Mouse (Mus musculus) embryonic fibroblast, embryonic 13.5 days (primary cell): ENCODE measurements around the gene Tctn1.

Experiments used
- CTCF ChIP-seq: IDR thresholded peaks from 2 replicates; pipeline ENCODE4 v1.5.1; 2011; ENCODE audit warnings: mild to moderate bottlenecking, control low read depth, low read length, moderate library complexity, borderline replicate concordance; ENCODE audit not compliant: insufficient read depth
- POLR2A ChIP-seq: IDR thresholded peaks from 2 replicates; pipeline ENCODE4 v1.6.1; 2011; ENCODE audit warnings: low read depth, mild to moderate bottlenecking, control low read depth, low read length, moderate library complexity

GRCm38 (mm10) chr5:122210890-122211289 is 53.4 kb downstream of the Tctn1 start:
- TF ChIP-seq POLR2A (no peak), CTCF (no peak)
